In the genomic region with DNA sequence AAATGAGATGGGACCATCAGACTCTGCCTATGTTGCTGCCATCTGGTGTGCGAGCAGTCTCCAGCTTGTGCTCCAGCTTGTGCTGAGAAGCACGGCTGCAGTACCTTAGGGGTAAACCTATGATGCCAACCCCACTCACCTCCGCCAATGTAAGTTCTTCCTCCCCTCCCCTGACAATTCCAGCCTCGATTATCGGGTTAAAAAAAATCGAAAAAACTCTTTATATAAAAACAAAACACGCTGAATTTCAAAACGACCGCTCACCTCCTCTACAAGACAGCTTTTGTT, we compare ENCODE assay signal across 10 mouse cellular contexts. TPM values are rescaled to one million over a fixed set of nuclear protein-coding genes. Genes with fewer than 3 reads are reported as not detected.
DNase-seq lines count a peak whose midpoint lies in the region; ATAC-seq and TF ChIP-seq lines count a peak whose summit lies in the region.
"Had no signal": no experiment of that assay in that cellular context is flagged by ENCODE, and none has a peak within 500 bp of the region (broad histone marks: within the 10 kb centered on the region; RNA-seq: fewer than 3 reads in every experiment).

No protein-coding gene starts in this region.

- peaks cover 100% of the 10 kb centered on the region for H3K27me3 ChIP-seq in forebrain, embryonic 13.5 days
- peaks cover 98% of the 10 kb centered on the region for H3K27me3 ChIP-seq in forebrain, embryonic 12.5 days
- peaks cover 100% of the 10 kb centered on the region for H3K27me3 ChIP-seq in lung, embryonic 15.5 days
- H3K27me3 ChIP-seq in heart, postnatal 0 days (ENCODE audit: control insufficient read depth, insufficient read depth, low read length) = no peaks in the 10 kb centered on the region
- H3K27me3 ChIP-seq in midbrain, embryonic 15.5 days (replicated peaks) = peaks cover 94% of the 10 kb centered on the region

- no peak overlapping the region for H3K9ac ChIP-seq in forebrain, embryonic 13.5 days
- no peak overlapping the region for H3K9ac ChIP-seq in forebrain, embryonic 12.5 days
- H3K9ac ChIP-seq in lung, embryonic 15.5 days = no peak overlapping the region
- peak overlapping the region; percentile 78 for H3K9ac ChIP-seq in heart, postnatal 0 days (replicated peaks; ENCODE audit: low read depth, low read length)
- H3K9ac ChIP-seq in midbrain, embryonic 15.5 days = no peak overlapping the region

- H3K27ac ChIP-seq in forebrain, embryonic 13.5 days = no peak overlapping the region
- no peak overlapping the region for H3K27ac ChIP-seq in forebrain, embryonic 12.5 days
- H3K27ac ChIP-seq in lung, embryonic 15.5 days = no peak overlapping the region
- H3K27ac ChIP-seq in heart, postnatal 0 days (ENCODE audit: low read depth) = peak overlapping the region; percentile 95
- no peak overlapping the region for H3K27ac ChIP-seq in midbrain, embryonic 15.5 days

- ATAC-seq in forebrain, embryonic 13.5 days = peak; percentile 75
- ATAC-seq in forebrain, embryonic 12.5 days (ENCODE audit: low FRiP score) = no peak
- ATAC-seq in lung, embryonic 15.5 days (ENCODE audit: borderline replicate concordance, extremely low read depth, low FRiP score, low TSS enrichment) = 0 out of 2 replicates have a peak, but pooled peaks have one; percentile 40
- no peak for ATAC-seq in heart, postnatal 0 days (ENCODE audit: insufficient read depth, low read depth)
- ATAC-seq in midbrain, embryonic 15.5 days (replicated peaks) = 0 out of 2 replicates have a peak, but pooled peaks have one; percentile 51
- ATAC-seq in activated CD4-positive, CD25-positive, alpha-beta regulatory T cell, adult 4 months = no peak

- no peak overlapping the region for H3K4me3 ChIP-seq in forebrain, embryonic 13.5 days
- no peak overlapping the region for H3K4me3 ChIP-seq in forebrain, embryonic 12.5 days (replicated peaks)
- H3K4me3 ChIP-seq in lung, embryonic 15.5 days = peak overlapping the region; percentile 17
- peak overlapping the region; percentile 60 for H3K4me3 ChIP-seq in heart, postnatal 0 days (ENCODE audit: low read depth, low read length)
- no peak overlapping the region for H3K4me3 ChIP-seq in midbrain, embryonic 15.5 days
- H3K4me3 ChIP-seq: erythroblast, embryonic 14.5 days had no signal

- peaks cover 5% of the 10 kb centered on the region for H3K4me1 ChIP-seq in forebrain, embryonic 13.5 days
- peaks cover 13% of the 10 kb centered on the region for H3K4me1 ChIP-seq in forebrain, embryonic 12.5 days
- peaks cover 14% of the 10 kb centered on the region for H3K4me1 ChIP-seq in lung, embryonic 15.5 days
- peaks cover 17% of the 10 kb centered on the region; the same call in 1 of the 2 replicates for H3K4me1 ChIP-seq in heart, postnatal 0 days (ENCODE audit: control insufficient read depth, insufficient read depth)
- H3K4me1 ChIP-seq in midbrain, embryonic 15.5 days = peaks cover 6% of the 10 kb centered on the region

- no peaks in the 10 kb centered on the region for H3K36me3 ChIP-seq in forebrain, embryonic 13.5 days (ENCODE audit: poor library complexity, severe bottlenecking)
- no peaks in the 10 kb centered on the region for H3K36me3 ChIP-seq in forebrain, embryonic 12.5 days (replicated peaks)
- no peaks in the 10 kb centered on the region for H3K36me3 ChIP-seq in lung, embryonic 15.5 days
- H3K36me3 ChIP-seq in heart, postnatal 0 days (replicated peaks; ENCODE audit: control insufficient read depth, insufficient read depth, low read length) = no peaks in the 10 kb centered on the region
- H3K36me3 ChIP-seq in midbrain, embryonic 15.5 days (replicated peaks) = no peaks in the 10 kb centered on the region

- TF ChIP-seq EP300 in heart, postnatal 0 days (IDR thresholded peaks at IDR 0.05; ENCODE audit: low read depth) = no peak

- DNase-seq in lung, postnatal 36 days = no peak
- peak; percentile 70 for DNase-seq in heart, postnatal 0 days (ENCODE audit: low spot score)
- no peak for DNase-seq in cerebellum, adult 8-10 months

- no peaks in the 10 kb centered on the region for H3K9me3 ChIP-seq in forebrain, embryonic 13.5 days (replicated peaks)
- no peaks in the 10 kb centered on the region for H3K9me3 ChIP-seq in forebrain, embryonic 12.5 days
- H3K9me3 ChIP-seq in lung, embryonic 15.5 days = no peaks in the 10 kb centered on the region
- H3K9me3 ChIP-seq in heart, postnatal 0 days (replicated peaks; ENCODE audit: control insufficient read depth, low read length) = no peaks in the 10 kb centered on the region
- H3K9me3 ChIP-seq in midbrain, embryonic 15.5 days = no peaks in the 10 kb centered on the region

- H3K4me2 ChIP-seq in forebrain, embryonic 13.5 days = no peak overlapping the region
- H3K4me2 ChIP-seq in forebrain, embryonic 12.5 days = no peak overlapping the region
- H3K4me2 ChIP-seq in lung, embryonic 15.5 days = peak overlapping the region; percentile 24; the same call in 1 of the 2 replicates
- H3K4me2 ChIP-seq in heart, postnatal 0 days (ENCODE audit: low read depth, low read length) = peak overlapping the region; percentile 81
- no peak overlapping the region for H3K4me2 ChIP-seq in midbrain, embryonic 15.5 days

- TF ChIP-seq CTCF in heart, postnatal 0 days (IDR thresholded peaks at IDR 0.05; ENCODE audit: low read depth) = peak; percentile 51

- 0% methylated on average over 9 of the region's 9 CpGs for WGBS in forebrain, embryonic 13.5 days
- 0% methylated on average over 9 of the region's 9 CpGs for WGBS in forebrain, embryonic 12.5 days
- 2% methylated on average over 9 of the region's 9 CpGs for WGBS in lung, embryonic 15.5 days
- WGBS in heart, postnatal 0 days = under 1% methylated on average over 9 of the region's 9 CpGs
- WGBS in midbrain, embryonic 15.5 days = 0% methylated on average over 9 of the region's 9 CpGs

RNA-seq across cellular contexts. Expression of a gene that starts 12.6 kb away (rescaled TPM):
- not detected in 2 replicates for polyA plus RNA-seq in forebrain, embryonic 13.5 days (2015; fragmentation: Nextera tagmentation; extraction: Ambion mirVana)
- polyA plus RNA-seq in forebrain, embryonic 12.5 days (2016; fragmentation: Nextera tagmentation; extraction: Ambion mirVana) = not detected in 2 replicates
- polyA plus RNA-seq in lung, embryonic 15.5 days (2015; fragmentation: Nextera tagmentation; extraction: Ambion mirVana) = 0.35 and 0.84 TPM in 2 replicates
- total RNA-seq in heart, postnatal 0 days (2014; rRNA removed; ENCODE audit: low replicate concordance) = 33.2 and 39.5 TPM in 2 replicates
- 9.9 and 11.7 TPM in 2 replicates for polyA plus RNA-seq in heart, postnatal 0 days (2015; fragmentation: Nextera tagmentation; extraction: Ambion mirVana)
- polyA plus RNA-seq in midbrain, embryonic 15.5 days (2015; fragmentation: Nextera tagmentation; extraction: Ambion mirVana) = not detected in 2 replicates
- not detected for polyA plus RNA-seq in activated CD4-positive, CD25-positive, alpha-beta regulatory T cell, adult 4 months (2017; shearing (Covaris generic))
- total RNA-seq: left cerebral cortex, adult 8-10 months had no signal
- polyA plus RNA-seq: erythroblast, embryonic 14.5 days had no signal

Comparison
In these comparisons a context has a peak if more than half of its experiments do, and no peak if none do; other contexts are left out.
1. ATAC-seq: peak in forebrain, embryonic 13.5 days (single experiment), lung, embryonic 15.5 days (single experiment) and midbrain, embryonic 15.5 days (single experiment); none in forebrain, embryonic 12.5 days (single experiment), heart, postnatal 0 days (single experiment) and activated CD4-positive, CD25-positive, alpha-beta regulatory T cell, adult 4 months (single experiment).
2. H3K4me2 ChIP-seq: peak in lung, embryonic 15.5 days (single experiment) and heart, postnatal 0 days (single experiment); none in forebrain, embryonic 13.5 days (single experiment), forebrain, embryonic 12.5 days (single experiment) and midbrain, embryonic 15.5 days (single experiment).
3. H3K4me3 ChIP-seq: peak in lung, embryonic 15.5 days (single experiment) and heart, postnatal 0 days (single experiment); none in forebrain, embryonic 13.5 days (single experiment), forebrain, embryonic 12.5 days (single experiment) and midbrain, embryonic 15.5 days (single experiment).